10 mouse cellular contexts compared by ENCODE assay signal in the genomic region with DNA sequence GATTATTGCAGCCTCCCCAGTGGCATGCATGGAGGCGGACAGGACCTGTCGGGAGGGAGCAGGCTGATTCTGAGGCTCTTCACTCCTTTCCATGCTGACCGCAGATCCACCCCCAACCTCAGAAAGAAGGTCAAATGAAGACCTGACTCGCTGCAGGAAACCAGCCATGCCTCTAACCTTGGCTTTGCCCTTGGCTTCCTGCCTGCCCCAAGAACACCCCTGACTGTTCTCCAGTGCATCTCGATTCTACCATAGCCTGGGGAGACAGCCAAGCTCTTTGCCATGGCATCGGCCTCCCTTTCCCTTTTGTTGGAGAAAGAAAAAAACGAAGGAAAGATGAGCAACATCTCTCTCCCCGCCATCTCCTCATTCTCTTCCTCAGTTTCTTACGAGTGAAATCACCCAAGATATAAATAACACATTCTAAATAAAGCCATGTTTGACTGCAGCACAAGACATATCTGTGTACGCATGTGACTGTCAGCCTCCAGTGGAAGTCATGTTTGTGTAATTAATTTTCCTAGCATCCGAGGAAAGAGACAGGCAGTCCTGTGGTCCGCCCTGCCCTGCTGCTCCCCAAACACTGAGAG.
DNase-seq lines count a peak whose midpoint lies in the region; ATAC-seq and TF ChIP-seq lines count a peak whose summit lies in the region.
"Had no signal": no experiment of that assay in that cellular context is flagged by ENCODE, and none has a peak within 500 bp of the region (broad histone marks: within the 10 kb centered on the region; RNA-seq: fewer than 3 reads in every experiment).

No protein-coding gene starts in this region.

- peak overlapping the region; percentile 51 for H3K4me2 ChIP-seq in embryonic facial prominence, embryonic 13.5 days
- H3K4me2 ChIP-seq in heart, embryonic 16.5 days (ENCODE audit: low read depth, low read length): peak overlapping the region; percentile 17; the same call in 1 of the 2 replicates
- peak overlapping the region; percentile 43 for H3K4me2 ChIP-seq in midbrain, embryonic 16.5 days (ENCODE audit: low read length)
- H3K4me2 ChIP-seq: liver, embryonic 15.5 days had no signal

- H3K9me3 ChIP-seq in embryonic facial prominence, embryonic 13.5 days: no peaks in the 10 kb centered on the region
- no peaks in the 10 kb centered on the region for H3K9me3 ChIP-seq in heart, embryonic 16.5 days (replicated peaks; ENCODE audit: control insufficient read depth, low read length)
- H3K9me3 ChIP-seq in midbrain, embryonic 16.5 days (replicated peaks; ENCODE audit: control insufficient read depth, low read length, poor library complexity, severe bottlenecking): no peaks in the 10 kb centered on the region
- H3K9me3 ChIP-seq: liver, embryonic 15.5 days had no signal

- DNase-seq in left cerebral cortex, postnatal 25 days (ENCODE audit: low spot score in 2 of 2): peak; percentile 13 to 17
- DNase-seq in left cerebral cortex, adult 9 months (ENCODE audit: low spot score in 2 of 2): no peak
- no peak for DNase-seq in lung, postnatal 14 days
- DNase-seq in kidney, adult 9 months: no peak
- no peak for DNase-seq in gastrocnemius, adult 2 months

- H3K4me3 ChIP-seq in embryonic facial prominence, embryonic 13.5 days: 0 out of 2 replicates have a peak overlapping the region, but pooled peaks have one; percentile 12
- H3K4me3 ChIP-seq in heart, embryonic 16.5 days (ENCODE audit: low read length): no peak overlapping the region
- no peak overlapping the region for H3K4me3 ChIP-seq in midbrain, embryonic 16.5 days (ENCODE audit: low read depth, low read length)
- H3K4me3 ChIP-seq in gastrocnemius, adult 2 months: no peak overlapping the region
- H3K4me3 ChIP-seq: liver, embryonic 15.5 days had no signal

- no peak overlapping the region for H3K9ac ChIP-seq in embryonic facial prominence, embryonic 13.5 days
- no peak overlapping the region for H3K9ac ChIP-seq in heart, embryonic 16.5 days (ENCODE audit: low read length)
- H3K9ac ChIP-seq in midbrain, embryonic 16.5 days (ENCODE audit: low read depth, low read length): peak overlapping the region; percentile 35; the same call in 1 of the 2 replicates
- H3K9ac ChIP-seq: liver, embryonic 15.5 days had no signal

- peaks cover 27% of the 10 kb centered on the region for H3K4me1 ChIP-seq in embryonic facial prominence, embryonic 13.5 days
- peaks cover 21% of the 10 kb centered on the region for H3K4me1 ChIP-seq in heart, embryonic 16.5 days (ENCODE audit: control insufficient read depth, insufficient read depth, low read length)
- H3K4me1 ChIP-seq in midbrain, embryonic 16.5 days (ENCODE audit: control insufficient read depth, insufficient read depth, low read length): peaks cover 15% of the 10 kb centered on the region
- H3K4me1 ChIP-seq: liver, embryonic 15.5 days had no signal

- 32% methylated on average over 12 of the region's 12 CpGs for WGBS in embryonic facial prominence, embryonic 13.5 days
- 34% methylated on average over 12 of the region's 12 CpGs for WGBS in heart, embryonic 16.5 days
- 31% methylated on average over 12 of the region's 12 CpGs for WGBS in midbrain, embryonic 16.5 days

- H3K27ac ChIP-seq in embryonic facial prominence, embryonic 13.5 days: no peak overlapping the region
- peak overlapping the region; percentile 43 for H3K27ac ChIP-seq in heart, embryonic 16.5 days (ENCODE audit: low read length)
- peak overlapping the region; percentile 62 for H3K27ac ChIP-seq in midbrain, embryonic 16.5 days (ENCODE audit: low read length)
- H3K27ac ChIP-seq in gastrocnemius, adult 2 months: no peak overlapping the region
- H3K27ac ChIP-seq: kidney, postnatal 0 days; liver, embryonic 15.5 days had no signal

- no peaks in the 10 kb centered on the region for H3K36me3 ChIP-seq in embryonic facial prominence, embryonic 13.5 days
- H3K36me3 ChIP-seq in heart, embryonic 16.5 days (ENCODE audit: control insufficient read depth, insufficient read depth): no peaks in the 10 kb centered on the region
- H3K36me3 ChIP-seq in midbrain, embryonic 16.5 days (ENCODE audit: control insufficient read depth, insufficient read depth, low read length): no peaks in the 10 kb centered on the region
- H3K36me3 ChIP-seq: liver, embryonic 15.5 days had no signal

- H3K27me3 ChIP-seq in embryonic facial prominence, embryonic 13.5 days: no peaks in the 10 kb centered on the region
- H3K27me3 ChIP-seq in heart, embryonic 16.5 days (ENCODE audit: control insufficient read depth, insufficient read depth, low read length): no peaks in the 10 kb centered on the region
- H3K27me3 ChIP-seq in midbrain, embryonic 16.5 days (ENCODE audit: control insufficient read depth, insufficient read depth, low read depth, low read length): no peaks in the 10 kb centered on the region
- H3K27me3 ChIP-seq: liver, embryonic 15.5 days had no signal

- no peak for ATAC-seq in embryonic facial prominence, embryonic 13.5 days (ENCODE audit: insufficient number of reproducible peaks, insufficient read depth, low FRiP score, low TSS enrichment, low read depth)
- ATAC-seq in heart, embryonic 16.5 days (replicated peaks; ENCODE audit: extremely low read depth, insufficient read depth, low FRiP score): 0 out of 2 replicates have a peak, but pooled peaks have one; percentile 31
- ATAC-seq in midbrain, embryonic 16.5 days: peak; percentile 32; the same call in 1 of the 2 replicates

- TF ChIP-seq CTCF in gastrocnemius, adult 2 months (IDR thresholded peaks at IDR 0.05): no peak

- intact Hi-C loops in left cerebral cortex, postnatal 25 days (cut with DNase I): no loop called here
- intact Hi-C loops in gastrocnemius, adult 2 months (cut with DNase I): no loop called here

Comparison
In these comparisons a context has a peak if more than half of its experiments do, and no peak if none do; other contexts are left out.
1. DNase-seq: peak in left cerebral cortex, postnatal 25 days (2 of 2); none in left cerebral cortex, adult 9 months (0 of 2), lung, postnatal 14 days (single experiment), kidney, adult 9 months (single experiment) and gastrocnemius, adult 2 months (single experiment).
2. H3K27ac ChIP-seq: peak in heart, embryonic 16.5 days (single experiment) and midbrain, embryonic 16.5 days (single experiment); none in embryonic facial prominence, embryonic 13.5 days (single experiment) and gastrocnemius, adult 2 months (single experiment).
3. Peak in every context shown above with its lines, with median percentiles within 50 percentile points of each other: H3K4me2 ChIP-seq.